Mouse (Mus musculus) MEL (cell line): ENCODE data around the gene Slc4a3. TPM values are rescaled to one million over a fixed set of nuclear protein-coding genes. Genes with fewer than 3 reads are reported as not detected.
A peak's percentile ranks its signal among the peaks of the same experiment; 100 is the strongest.

ENCODE experiments used
- DNase-seq: peaks from one replicate; pipeline ENCODE4 v3.0.0; 2011; ENCODE audit warnings: low read depth, low spot score
- H3K27ac ChIP-seq: 2 replicates; pipeline ENCODE4 v1.5.1; 2012; ENCODE audit warnings: low read depth, mild to moderate bottlenecking, control low read depth, low read length, moderate library complexity; ENCODE audit not compliant: control insufficient read depth
- H3K27me3 ChIP-seq, 2 experiments: fragments of 150-350 bp in 1 of 2; sonication (generic) in 1 of 2; 2 replicates each; pipeline ENCODE4 v1.6.1; 2012; ENCODE audit warnings: low read length in 2 of 2, mild to moderate bottlenecking in 2 of 2, improper control_type of control experiment in 1 of 2, moderate library complexity in 1 of 2; ENCODE audit not compliant: insufficient read depth in 2 of 2, control insufficient read depth in 1 of 2
- H3K36me3 ChIP-seq, 2 experiments: 2 replicates each; pipeline ENCODE4 v1.6.1; 2012 to 2014; ENCODE audit warnings: low read length in 2 of 2, improper control_type of control experiment in 1 of 2, inconsistent platforms in 1 of 2, mild to moderate bottlenecking in 1 of 2; ENCODE audit not compliant: insufficient read depth in 2 of 2, control insufficient read depth in 1 of 2
- H3K4me1 ChIP-seq, 2 experiments: fragments of 150-350 bp in 1 of 2; sonication (generic) in 1 of 2; 2 replicates each; pipeline ENCODE4 v1.6.1; 2012; ENCODE audit warnings: low read length in 2 of 2, improper control_type of control experiment in 1 of 2, mild to moderate bottlenecking in 1 of 2; ENCODE audit not compliant: insufficient read depth in 2 of 2, control insufficient read depth in 1 of 2
- H3K4me3 ChIP-seq, 2 experiments: fragments of 150-350 bp in 1 of 2; sonication (generic) in 1 of 2; 2 replicates each; pipeline ENCODE4 v1.5.1; 2012; ENCODE audit warnings: low read depth in 2 of 2, low read length in 2 of 2, mild to moderate bottlenecking in 2 of 2, moderate library complexity in 2 of 2, control low read depth in 1 of 2, improper control_type of control experiment in 1 of 2; ENCODE audit not compliant: control insufficient read depth in 1 of 2, insufficient read depth in 1 of 2
- H3K79me2 ChIP-seq: 2 replicates; pipeline ENCODE4 v1.6.1; 2012; ENCODE audit warnings: mild to moderate bottlenecking, low read length, moderate library complexity; ENCODE audit not compliant: control insufficient read depth, poor library complexity, insufficient read depth
- H3K9ac ChIP-seq: 2 replicates; pipeline ENCODE4 v1.6.1; 2012; ENCODE audit warnings: low read depth, mild to moderate bottlenecking, control low read depth, low read length, moderate library complexity; ENCODE audit not compliant: control insufficient read depth, poor library complexity, severe bottlenecking
- H3K9me3 ChIP-seq: fragments of 150-350 bp; sonication (generic); replicated peaks from 2 replicates; pipeline ENCODE4 v1.6.1; 2012; ENCODE audit warnings: mild to moderate bottlenecking, low read length, improper control_type of control experiment, moderate library complexity; ENCODE audit not compliant: insufficient read depth
- CTCF ChIP-seq, 3 experiments: IDR thresholded peaks in 2 of 3; conservative IDR thresholded peaks in 1 of 3; 2 replicates each; pipeline ENCODE4 v1.5.1; 2011 to 2012; ENCODE audit warnings: low read length in 3 of 3, low read depth in 2 of 3, mild to moderate bottlenecking in 2 of 3, improper control_type of control experiment in 1 of 3, inconsistent platforms in 1 of 3, mixed read lengths in 1 of 3, moderate library complexity in 1 of 3; ENCODE audit not compliant: control insufficient read depth in 1 of 3, insufficient read depth in 1 of 3, poor library complexity in 1 of 3, severe bottlenecking in 1 of 3
- MYC ChIP-seq: IDR thresholded peaks from 2 replicates; pipeline ENCODE4 v1.6.1; 2011; ENCODE audit warnings: low read depth, mild to moderate bottlenecking, low read length, improper control_type of control experiment, moderate library complexity
- NRF1 ChIP-seq: IDR thresholded peaks from 2 replicates; pipeline ENCODE4 v1.6.1; 2014; ENCODE audit warnings: low read depth, mild to moderate bottlenecking, inconsistent platforms, low read length, improper control_type of control experiment, moderate library complexity; ENCODE audit not compliant: poor library complexity, insufficient read depth, severe bottlenecking
- POLR2AphosphoS2 ChIP-seq: IDR thresholded peaks from 2 replicates; pipeline ENCODE4 v1.6.1; 2011; ENCODE audit warnings: low read length, improper control_type of control experiment
- RAD21 ChIP-seq: IDR thresholded peaks from 2 replicates; pipeline ENCODE4 v1.6.1; 2011; ENCODE audit warnings: mild to moderate bottlenecking, low read depth, low read length, improper control_type of control experiment
- RCOR1 ChIP-seq: IDR thresholded peaks from 2 replicates; pipeline ENCODE4 v1.6.1; 2012; ENCODE audit warnings: low read depth, mild to moderate bottlenecking, inconsistent platforms, low read length, improper control_type of control experiment
- SIN3A ChIP-seq: IDR thresholded peaks from 2 replicates; pipeline ENCODE4 v1.6.1; 2012; ENCODE audit warnings: low read length, improper control_type of control experiment, inconsistent platforms
- UBTF ChIP-seq: IDR thresholded peaks from 2 replicates; pipeline ENCODE4 v1.6.1; 2012; ENCODE audit warnings: low read depth, mild to moderate bottlenecking, inconsistent platforms, low read length, improper control_type of control experiment, moderate library complexity, borderline replicate concordance; ENCODE audit not compliant: insufficient read depth
- USF1 ChIP-seq: IDR thresholded peaks from 2 replicates; pipeline ENCODE4 v1.6.1; 2014; ENCODE audit warnings: low read depth, mild to moderate bottlenecking, inconsistent platforms, low read length, improper control_type of control experiment, moderate library complexity
- ZKSCAN1 ChIP-seq: IDR thresholded peaks from 2 replicates; pipeline ENCODE4 v1.6.1; 2012; ENCODE audit warnings: low read depth, mild to moderate bottlenecking, inconsistent platforms, low read length, improper control_type of control experiment, moderate library complexity
- ZMIZ1 ChIP-seq: IDR thresholded peaks from 2 replicates; pipeline ENCODE4 v1.6.1; 2012; ENCODE audit warnings: low read depth, mild to moderate bottlenecking, inconsistent platforms, low read length, improper control_type of control experiment, moderate library complexity
- polyA plus RNA-seq, 2 experiments: library from polyadenylated mRNA; stranded (reverse) in 1 of 2; unstranded in 1 of 2; fragments of >175 nt in 1 of 2; fragments of >200 nt in 1 of 2; gene quantifications; 2 replicates each; pipeline versions ENCODE4 v1.2.1 to v1.2.4; 2012; ENCODE audit warnings: low replicate concordance in 2 of 2, low read depth in 1 of 2; ENCODE audit not compliant: insufficient read length in 2 of 2, insufficient read depth in 1 of 2, missing spikeins in 1 of 2
- total RNA-seq: library from RNA; depleted of rRNA; stranded (reverse); fragments of 300-350 nt; gene quantifications from 2 replicates; pipeline ENCODE4 v1.2.3, GENCODE M21; 2012

Slc4a3 gene
- total and polyA plus RNA-seq, 3 experiments, result not detected

DNA sequence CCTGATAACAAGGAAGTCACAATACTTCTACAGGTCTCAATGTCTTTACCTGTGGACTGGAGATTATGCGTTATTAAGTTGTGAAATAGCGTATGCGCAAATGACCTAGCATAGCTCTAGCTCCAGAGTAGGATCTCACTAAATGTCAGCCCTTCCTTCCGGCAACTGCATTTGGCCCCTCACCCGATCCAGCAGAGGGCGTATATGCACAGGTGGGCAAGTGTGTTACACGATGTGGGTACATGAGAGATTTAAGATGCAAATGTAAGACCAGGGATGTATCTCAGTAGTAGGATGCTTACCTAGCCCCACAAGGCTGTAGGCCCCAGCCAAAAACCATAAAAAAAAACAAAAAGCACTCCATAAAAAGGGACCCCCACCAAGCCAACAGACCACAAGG lies 46.6 kb upstream of the Slc4a3 start:
- Histone ChIP-seq H3K4me1 (no peaks in the 10 kb centered on the region), H3K9ac (no peak overlapping the region), H3K27me3 (no peaks in the 10 kb centered on the region), H3K9me3 (no peaks in the 10 kb centered on the region), H3K79me2 (no peaks in the 10 kb centered on the region), H3K36me3 (no peaks in the 10 kb centered on the region), H3K4me3 (no peak overlapping the region), H3K27ac (no peak overlapping the region)
- no peak for DNase-seq
- TF ChIP-seq CTCF (IDR thresholded peaks at IDR 0.05 in 2 of 3, conservative IDR thresholded peaks at IDR 0.05 in 1 of 3; ENCODE audit: control insufficient read depth in 1 of 3, insufficient read depth in 1 of 3, low read depth in 2 of 3, low read length in 3 of 3, poor library complexity in 1 of 3, severe bottlenecking in 1 of 3) (peak in 1 of 3 experiments; percentile 17; a peak in 1 of 6 replicates), POLR2AphosphoS2 (no peak), RAD21 (no peak), RCOR1 (no peak), ZKSCAN1 (no peak)

- no peak for TF ChIP-seq RAD21
- no peak for TF ChIP-seq MYC
- no peak for TF ChIP-seq USF1
- no peak for TF ChIP-seq RCOR1
- H3K9me3 ChIP-seq, result no peaks in the 10 kb centered on the region
- no peak overlapping the region for H3K27ac ChIP-seq
- H3K4me1 ChIP-seq, result no peaks in the 10 kb centered on the region
- H3K9ac ChIP-seq, result no peak overlapping the region
- no peaks in the 10 kb centered on the region for H3K27me3 ChIP-seq
- no peak overlapping the region for H3K4me3 ChIP-seq
- H3K79me2 ChIP-seq, result no peaks in the 10 kb centered on the region
- DNase-seq, result no peak
- H3K36me3 ChIP-seq, result no peaks in the 10 kb centered on the region
These were observed 44.2 kb upstream of the Slc4a3 start for GRCm38 (mm10) chr1:75501905-75502304.

- no peak overlapping the region for H3K4me3 ChIP-seq
- no peaks in the 10 kb centered on the region for H3K9me3 ChIP-seq
- H3K36me3 ChIP-seq, result no peaks in the 10 kb centered on the region
- H3K79me2 ChIP-seq, result no peaks in the 10 kb centered on the region
- no peak overlapping the region for H3K9ac ChIP-seq
- DNase-seq, result no peak
- H3K4me1 ChIP-seq, result no peaks in the 10 kb centered on the region
- H3K27me3 ChIP-seq, result no peaks in the 10 kb centered on the region
- H3K27ac ChIP-seq, result no peak overlapping the region
- TF ChIP-seq UBTF (no peak), NRF1 (no peak), SIN3A (no peak), ZMIZ1 (no peak)
These were observed 43.0 kb upstream of the Slc4a3 start for GRCm38 (mm10) chr1:75502945-75503650.
